Mouse (Mus musculus): ENCODE data around the gene Gm6337.
"Not testable (repeated sequence)": the region's sequence is repeated elsewhere in the genome, so short reads cannot be mapped to it uniquely, and the experiment has no call there.

Gene Gm6337

DNA sequence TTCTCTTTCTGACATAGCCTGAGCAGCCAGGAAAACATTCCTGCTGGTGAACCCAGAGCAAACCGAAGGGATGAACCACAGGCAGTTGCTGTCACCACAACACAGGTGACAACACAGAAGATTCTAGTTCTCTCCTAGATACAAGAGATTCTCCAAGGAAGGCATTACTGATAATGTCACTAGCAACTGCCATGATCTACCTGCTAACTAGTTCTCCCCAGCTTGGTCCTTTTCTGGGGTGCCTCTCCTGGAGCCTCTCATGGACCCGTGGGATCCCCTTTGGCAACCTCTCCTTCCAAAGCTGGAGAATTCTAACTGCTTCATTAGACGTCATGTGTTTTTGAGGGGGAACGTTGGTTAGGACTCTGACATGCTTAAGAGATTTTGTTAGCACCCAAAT is at the start of gene Gm6337:
Gene Gm6337, minus strand, starts transcription at position 101 of the 400 bp plus-strand sequence.
- not testable (repeated sequence) for DNase-seq (ENCODE audit: low read depth)

DNA sequence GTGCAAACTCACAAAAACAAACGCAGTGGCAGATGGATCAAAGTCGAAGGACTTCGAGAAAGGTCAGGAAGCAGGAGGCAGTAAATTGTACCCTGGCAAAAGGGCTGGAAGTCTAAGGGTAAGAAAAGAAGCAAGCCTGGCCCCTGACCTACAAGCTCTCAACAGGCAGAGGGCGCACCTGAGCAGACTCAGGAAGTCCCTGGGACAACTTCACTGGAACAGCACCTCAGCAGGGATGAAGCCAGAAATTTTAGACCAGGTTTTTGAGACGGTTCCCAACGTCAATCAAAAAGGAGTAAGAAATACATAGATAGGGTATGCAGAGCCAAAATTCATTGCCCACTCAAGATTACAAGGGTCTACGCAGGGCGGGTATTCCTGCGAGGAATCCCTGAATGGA is 49.4 kb upstream of the Gm6337 start:
- not testable (repeated sequence) for DNase-seq (ENCODE audit: low read depth)

DNA sequence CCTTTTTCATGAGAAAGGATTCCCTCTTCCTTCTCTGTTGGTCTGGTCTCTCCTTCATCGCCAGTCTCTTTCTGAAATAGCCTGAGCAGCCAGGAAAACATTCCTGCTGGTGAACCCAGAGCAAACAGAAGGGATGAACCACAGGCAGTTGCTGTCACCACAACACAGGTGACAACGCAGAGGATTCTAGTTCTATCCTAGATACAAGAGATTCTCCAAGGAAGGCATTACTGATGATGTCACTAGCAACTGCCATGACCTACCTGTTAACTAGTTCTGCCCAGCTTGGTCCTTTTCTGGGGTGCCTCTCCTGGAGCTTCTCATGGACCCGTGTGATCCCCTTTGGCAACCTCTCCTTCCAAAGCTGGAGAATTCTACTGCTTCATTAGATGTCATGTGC is 35.8 kb upstream of the Gm6337 start, which contains the start of gene Gm8206:
Gene Gm8206, minus strand, starts transcription at position 101 of the 400 bp plus-strand sequence.
- DNase-seq (ENCODE audit: low read depth) = not testable (repeated sequence)

Measured in fibroblast of lung, adult 2 months (primary cell).